Mouse (Mus musculus) cerebellum, adult 11-12 months (tissue): ENCODE measurements around the gene Clcn5.

Experiments used
- DNase-seq: peaks from one replicate; pipeline ENCODE4 v3.0.0; 2022

The Clcn5 gene

GRCm38 (mm10) chrX:7319089-7319721 is at the start of gene Clcn5:
Gene Clcn5 (minus strand): TSS chrX:7319358.
- peak; percentile 98 for DNase-seq

GRCm38 (mm10) chrX:7325455-7325854 is 6.3 kb upstream of the Clcn5 start:
- no peak for DNase-seq

- DNase-seq, result peak; percentile 42
Observed at GRCm38 (mm10) chrX:7322288-7322687, 3.1 kb upstream of the Clcn5 start.

- no peak for DNase-seq
Observed at GRCm38 (mm10) chrX:7320571-7320970, 1.4 kb upstream of the Clcn5 start.

GRCm38 (mm10) chrX:7318551-7319025 is 570 bp downstream of the Clcn5 start:
- no peak for DNase-seq

GRCm38 (mm10) chrX:7315115-7315514 is 4.0 kb downstream of the Clcn5 start:
- DNase-seq, result no peak

GRCm38 (mm10) chrX:7314645-7315044 is 4.5 kb downstream of the Clcn5 start:
- no peak for DNase-seq

- no peak for DNase-seq
Observed at GRCm38 (mm10) chrX:7308242-7308641, 10.9 kb downstream of the Clcn5 start.

- DNase-seq, result no peak
Observed at GRCm38 (mm10) chrX:7306861-7307260, 12.3 kb downstream of the Clcn5 start.

GRCm38 (mm10) chrX:7292981-7293380 is 26.2 kb downstream of the Clcn5 start:
- DNase-seq, result no peak

- DNase-seq, result no peak
Observed at GRCm38 (mm10) chrX:7292151-7292768, 26.9 kb downstream of the Clcn5 start.

GRCm38 (mm10) chrX:7288976-7289375 is 30.2 kb downstream of the Clcn5 start:
- no peak for DNase-seq

GRCm38 (mm10) chrX:7287051-7287734 is 32.0 kb downstream of the Clcn5 start:
- no peak for DNase-seq

GRCm38 (mm10) chrX:7282636-7283035 is 36.5 kb downstream of the Clcn5 start:
- no peak for DNase-seq

- DNase-seq, result no peak
Observed at GRCm38 (mm10) chrX:7279722-7280121, 39.4 kb downstream of the Clcn5 start.

GRCm38 (mm10) chrX:7276564-7276963 is 42.6 kb downstream of the Clcn5 start:
- DNase-seq, result no peak

GRCm38 (mm10) chrX:7261149-7261548 is 58.0 kb downstream of the Clcn5 start:
- no peak for DNase-seq

GRCm38 (mm10) chrX:7260400-7261113 is 58.6 kb downstream of the Clcn5 start:
- no peak for DNase-seq

- DNase-seq, result no peak
Observed at GRCm38 (mm10) chrX:7259718-7260117, 59.4 kb downstream of the Clcn5 start.

GRCm38 (mm10) chrX:7256022-7256421 is 63.1 kb downstream of the Clcn5 start:
- DNase-seq, result no peak

GRCm38 (mm10) chrX:7204099-7204498 is 115.1 kb downstream of the Clcn5 start:
- DNase-seq, result no peak

- no peak for DNase-seq
Observed at GRCm38 (mm10) chrX:7203535-7203934, 115.6 kb downstream of the Clcn5 start.

GRCm38 (mm10) chrX:7197833-7198232 is 121.3 kb downstream of the Clcn5 start:
- DNase-seq, result no peak
